Mouse (Mus musculus) spleen, postnatal 36 days (tissue): ENCODE data around the gene Def8.
"Not testable (repeated sequence)": the region's sequence is repeated elsewhere in the genome, so short reads cannot be mapped to it uniquely, and the experiment has no call there.

ENCODE experiments used
- DNase-seq, 2 experiments: peaks; one replicate each; pipeline ENCODE4 v3.0.0; 2022; ENCODE audit warnings: low spot score in 2 of 2, mixed read lengths in 1 of 2

Def8 gene

DNA sequence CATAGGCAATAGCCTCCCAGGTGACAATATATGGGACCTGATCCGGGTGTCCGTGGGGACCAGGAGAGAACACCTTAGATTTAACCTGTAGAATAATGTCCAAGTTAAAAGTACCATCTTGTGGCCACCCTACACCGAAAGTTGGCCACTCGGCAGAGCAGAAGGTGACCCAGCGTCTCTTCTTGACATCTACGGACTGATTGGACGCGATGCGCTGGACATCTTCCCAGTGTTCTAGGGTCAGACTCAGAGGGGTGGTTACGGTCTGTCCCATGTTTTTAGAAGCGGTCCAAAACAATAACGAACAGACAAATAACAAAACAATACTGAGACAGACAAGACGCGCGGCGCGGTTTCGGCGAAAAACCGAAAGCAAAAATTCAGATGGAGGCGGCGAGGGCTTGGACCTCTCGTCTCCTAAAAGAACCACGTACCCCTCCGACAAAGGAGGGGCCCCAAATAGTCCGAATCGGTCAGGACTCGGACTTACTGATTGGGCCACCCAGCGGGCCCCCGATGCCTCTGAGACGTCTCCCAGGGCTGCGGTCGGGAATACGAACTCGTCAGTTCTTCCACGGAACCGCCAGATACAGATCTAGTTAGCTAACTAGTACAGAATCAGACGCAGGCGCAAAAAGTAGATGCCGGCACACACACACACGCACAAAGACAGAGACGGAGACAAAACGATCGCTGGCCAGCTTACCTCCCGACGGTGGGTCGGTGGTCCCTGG is 10.1 kb downstream of the Def8 start:
- DNase-seq: not testable (repeated sequence)

DNA sequence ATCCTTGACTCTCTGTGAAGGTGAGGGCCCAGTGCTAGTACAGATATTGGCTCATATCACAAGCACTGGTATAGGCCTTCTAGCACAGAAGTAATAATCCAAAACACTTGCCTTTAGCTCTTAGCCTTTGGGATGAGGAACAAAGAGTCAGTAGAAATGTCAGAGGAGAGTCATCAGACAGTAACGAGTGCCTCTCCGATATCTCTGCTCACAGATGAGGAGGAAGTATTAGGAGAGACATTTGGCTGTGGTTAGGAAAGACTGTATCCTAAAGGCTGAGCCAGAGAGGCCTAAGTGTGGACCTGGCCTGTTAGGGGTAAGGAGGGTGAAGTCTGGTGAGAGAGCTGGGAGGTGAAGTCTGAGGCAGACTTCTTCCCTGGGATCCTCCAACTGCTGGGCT is 18.5 kb downstream of the Def8 start:
- no peak for DNase-seq

DNA sequence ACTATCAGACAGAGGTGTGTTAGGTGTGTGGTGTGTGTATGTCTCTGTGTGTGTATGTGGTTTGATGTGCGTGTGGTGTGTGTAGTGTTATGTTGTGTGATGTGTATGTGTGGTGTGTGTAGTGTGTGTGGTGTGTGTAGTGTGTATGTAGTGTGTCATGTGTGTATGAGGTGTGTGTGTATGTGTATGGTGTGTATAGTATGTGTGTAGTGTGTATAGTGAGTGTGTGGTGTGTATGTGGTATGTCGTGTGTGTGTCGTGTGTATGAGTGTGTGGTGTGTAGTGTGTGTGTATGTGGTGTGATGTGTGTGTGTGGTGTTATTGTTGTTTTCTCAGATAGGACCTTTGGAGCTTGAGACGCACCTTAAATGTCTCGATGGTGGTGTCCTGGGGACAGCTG is 19.0 kb downstream of the Def8 start:
- no peak for DNase-seq

DNA sequence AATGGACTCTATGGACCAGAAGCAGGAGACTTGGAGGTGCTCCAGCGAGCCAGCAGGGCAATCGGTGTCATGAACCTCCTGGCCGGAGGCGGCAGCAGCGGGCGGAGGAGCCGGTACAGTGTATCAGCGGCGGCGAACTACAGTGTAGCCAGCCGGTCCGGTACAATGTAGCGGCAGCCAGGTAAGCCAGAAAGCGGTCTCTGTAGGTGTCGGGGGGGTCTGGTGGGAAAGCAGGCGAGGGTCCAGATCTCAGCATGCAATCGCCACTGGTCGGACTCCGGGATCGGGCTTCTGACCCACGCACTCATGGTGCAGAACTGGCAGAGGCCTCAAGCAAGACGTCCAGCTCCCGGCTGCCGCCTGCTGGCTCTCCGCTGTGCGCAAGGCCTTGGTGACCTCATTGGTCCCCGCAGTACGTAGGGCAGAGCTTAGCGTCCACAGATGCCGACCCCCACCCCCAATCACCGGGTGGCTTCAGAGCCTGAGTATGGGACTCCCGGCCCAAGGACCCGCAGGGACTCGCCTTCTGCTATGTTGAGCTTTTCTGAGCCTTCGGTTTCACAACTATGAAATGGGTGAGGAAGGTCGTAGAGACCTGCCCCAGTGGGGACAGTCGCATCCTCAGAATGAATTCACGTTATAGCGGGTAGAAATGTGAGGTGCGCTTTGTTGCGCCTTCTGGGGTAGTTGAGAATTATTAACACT is 19.7 kb downstream of the Def8 start:
- peak; percentile 86 to 87 for DNase-seq

DNA sequence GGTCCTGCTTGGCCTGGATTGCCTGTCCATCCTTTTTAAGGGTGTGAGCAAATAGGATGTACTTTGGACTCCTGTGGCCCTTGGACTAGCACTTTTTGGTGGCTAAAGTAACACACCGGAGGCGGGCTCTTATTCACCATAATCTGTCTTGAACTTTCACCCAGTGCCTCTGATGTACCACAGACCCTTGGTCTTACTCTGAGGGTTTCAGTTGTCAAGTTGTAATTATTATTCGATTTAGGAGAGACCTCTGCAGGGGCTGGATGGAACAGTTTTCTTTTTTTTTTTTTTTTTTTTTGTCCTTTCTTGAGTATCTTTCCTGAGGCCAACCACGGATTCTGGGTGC is 20.2 kb downstream of the Def8 start:
- DNase-seq: no peak

DNA sequence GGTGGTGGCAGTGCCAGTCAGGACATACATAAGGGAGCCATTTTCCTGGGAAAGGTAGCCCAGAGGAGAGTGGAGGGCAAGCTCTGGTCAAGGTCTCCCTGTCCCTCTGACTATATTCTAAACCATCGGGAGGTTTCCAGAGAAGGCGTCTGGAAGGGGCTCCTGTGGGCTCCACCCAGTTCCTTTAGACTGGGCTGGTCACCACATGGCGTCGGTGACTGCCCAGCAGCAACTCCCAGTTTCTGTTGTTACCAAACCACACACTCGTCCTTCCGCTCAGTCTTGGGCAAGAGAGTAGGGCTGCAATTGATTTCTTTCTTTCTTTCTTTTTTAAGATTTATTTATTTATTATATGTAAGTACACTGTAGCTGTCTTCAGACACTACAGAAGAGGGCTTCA is 20.8 kb downstream of the Def8 start:
- no peak for DNase-seq

DNA sequence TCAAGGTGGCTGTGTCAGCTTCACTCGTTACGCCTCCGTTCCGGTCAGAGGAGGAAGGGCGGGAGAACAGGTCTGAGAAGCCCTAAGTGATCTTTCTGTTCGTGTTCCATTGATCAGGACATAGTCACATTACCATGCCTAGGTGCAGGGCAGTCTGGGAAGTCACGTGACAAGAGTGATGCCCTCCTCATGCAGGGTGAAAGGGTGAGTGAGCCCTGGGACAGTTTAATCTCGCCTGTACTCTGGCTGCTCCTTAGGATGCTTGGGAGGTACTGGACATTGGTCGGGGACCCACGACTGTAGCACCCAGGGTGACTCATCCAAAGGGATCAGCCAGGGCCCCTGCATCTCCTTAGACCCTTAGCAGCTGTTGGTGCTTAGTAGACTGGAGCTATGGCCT is 22.7 kb downstream of the Def8 start:
- DNase-seq: no peak

DNA sequence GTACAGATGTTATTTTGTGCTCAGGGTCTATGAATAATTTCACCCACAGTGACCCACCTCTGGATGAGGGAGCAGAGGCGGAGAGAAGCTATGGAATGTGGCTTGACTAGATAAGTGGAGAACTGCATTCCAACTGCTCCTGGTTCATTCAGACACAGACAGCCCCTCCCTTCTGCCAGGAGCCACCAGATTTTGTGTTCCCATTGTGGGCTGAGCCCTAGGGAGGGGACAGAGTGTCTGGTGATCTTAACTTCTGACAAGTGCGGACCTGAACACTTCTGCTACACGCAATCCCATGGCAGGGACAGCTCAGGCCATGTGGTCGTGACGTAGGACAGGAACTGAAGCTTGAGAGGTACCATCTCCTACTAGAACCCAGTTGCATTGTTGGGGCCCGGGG is 23.5 kb downstream of the Def8 start:
- DNase-seq: no peak

DNA sequence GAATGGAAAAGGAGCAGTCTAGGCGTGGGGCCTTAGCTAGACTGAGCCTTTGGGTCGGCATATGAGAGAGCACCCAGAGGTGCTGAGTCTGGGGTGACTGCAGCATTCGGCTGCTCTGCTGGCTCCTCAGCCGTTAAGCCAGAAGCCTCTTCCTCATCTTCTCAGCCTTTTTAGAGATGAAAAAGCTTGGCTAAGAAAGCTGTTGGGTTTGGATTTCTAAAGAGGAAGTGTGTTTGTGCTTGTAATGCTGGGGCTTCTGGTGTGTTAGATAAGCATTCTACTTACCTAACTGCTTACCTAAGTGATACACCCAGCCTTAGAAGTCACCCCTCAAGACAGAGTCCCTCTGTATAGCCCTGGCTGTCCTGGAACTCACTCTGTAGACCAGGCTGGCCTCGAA is 27.5 kb downstream of the Def8 start:
- DNase-seq: no peak

DNA sequence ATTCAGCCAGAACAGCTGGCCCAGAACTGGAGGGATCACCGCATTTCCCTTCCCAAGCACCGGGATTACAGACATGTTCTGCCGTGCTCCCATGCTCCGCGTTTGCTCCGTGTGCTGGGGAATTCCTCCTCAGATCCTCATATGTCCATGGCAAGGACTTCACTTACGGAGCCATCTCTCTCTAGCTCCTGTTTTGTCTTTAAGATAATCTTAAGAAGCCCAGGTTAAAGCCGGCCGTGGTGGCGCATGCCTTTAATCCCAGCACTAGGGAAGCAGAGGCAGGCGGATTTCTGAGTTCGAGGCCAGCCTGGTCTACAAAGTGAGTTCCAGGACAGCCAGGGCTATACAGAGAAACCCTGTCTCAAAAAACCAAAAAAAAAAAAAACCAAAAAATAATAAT is 28.4 kb downstream of the Def8 start:
- DNase-seq: not testable (repeated sequence)

DNA sequence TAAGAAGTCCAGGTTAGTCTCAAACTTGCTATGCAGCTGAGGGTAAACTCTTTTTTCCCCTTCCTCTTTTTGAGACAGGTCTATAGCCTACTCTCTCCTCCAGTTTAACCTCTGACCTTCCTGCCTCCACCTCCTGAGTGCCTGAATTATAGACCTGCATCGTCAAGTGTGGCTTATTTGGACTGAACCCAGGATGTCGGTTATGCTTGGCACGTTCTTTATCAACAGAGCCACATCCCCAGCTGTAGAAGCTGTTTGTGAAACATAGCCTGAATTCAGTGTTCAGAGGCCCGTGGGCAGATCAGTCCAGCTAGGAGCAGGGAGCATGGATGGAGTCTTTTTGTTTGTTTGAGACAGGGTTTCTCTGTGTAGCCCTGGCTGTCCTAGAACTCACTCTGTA is 28.8 kb downstream of the Def8 start:
- no peak for DNase-seq

DNA sequence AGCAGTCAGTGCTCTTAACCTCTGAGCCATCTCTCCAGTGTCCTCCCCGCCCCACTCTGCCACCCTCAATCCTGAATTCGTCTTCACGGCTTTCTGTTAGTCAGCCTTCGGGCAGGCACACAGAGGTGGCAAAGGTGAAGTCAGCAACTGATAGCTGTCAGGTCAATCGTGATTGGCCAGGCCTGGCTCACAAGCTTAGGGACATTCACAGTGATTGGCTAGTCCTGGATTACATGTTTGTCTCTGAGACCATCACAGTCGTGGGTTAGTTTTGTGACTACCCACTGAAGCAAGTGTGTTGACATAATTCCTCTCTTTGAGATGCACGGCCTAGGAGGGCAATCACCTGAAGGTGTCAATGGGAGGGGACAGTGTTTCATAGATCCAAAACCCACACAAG is 30.0 kb downstream of the Def8 start:
- DNase-seq: no peak

DNA sequence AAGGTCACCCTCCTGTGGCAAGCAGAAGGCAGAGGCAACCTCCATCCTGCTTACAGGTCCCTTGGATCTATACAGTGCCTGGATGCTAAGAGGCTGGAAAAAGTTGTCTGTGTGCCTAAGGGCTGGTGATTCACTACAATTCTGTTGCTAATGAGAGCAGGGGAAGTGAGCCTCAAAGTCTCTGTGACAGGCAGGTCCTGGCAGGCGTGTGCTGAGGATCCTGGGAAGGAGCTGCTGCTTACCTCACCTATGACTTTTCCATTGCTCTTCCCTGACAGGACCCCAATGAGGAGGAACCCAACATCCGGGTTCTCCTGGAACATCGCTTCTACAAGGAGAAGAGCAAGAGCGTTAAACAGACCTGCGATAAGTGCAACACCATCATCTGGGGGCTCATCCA is 30.6 kb downstream of the Def8 start:
- no peak for DNase-seq

DNA sequence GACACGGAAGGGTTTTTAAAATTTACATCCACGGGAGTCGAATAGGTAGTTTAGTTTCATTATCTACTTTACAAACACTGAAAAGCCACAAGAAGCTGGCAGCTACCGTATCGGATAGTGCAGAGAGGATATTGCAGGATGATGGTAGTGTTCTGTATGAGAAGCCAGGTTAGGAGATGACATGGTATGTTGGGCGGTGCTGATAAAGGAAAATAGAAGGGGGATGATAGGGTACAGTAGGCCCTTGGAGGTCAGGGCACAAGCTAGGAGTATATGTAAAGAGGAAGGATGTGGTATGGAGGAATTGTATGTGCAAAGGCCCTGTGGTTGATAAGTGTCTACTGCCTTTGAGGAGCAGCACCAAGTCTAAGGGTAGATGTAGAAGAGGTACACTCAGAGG is 31.2 kb downstream of the Def8 start:
- DNase-seq: no peak

DNA sequence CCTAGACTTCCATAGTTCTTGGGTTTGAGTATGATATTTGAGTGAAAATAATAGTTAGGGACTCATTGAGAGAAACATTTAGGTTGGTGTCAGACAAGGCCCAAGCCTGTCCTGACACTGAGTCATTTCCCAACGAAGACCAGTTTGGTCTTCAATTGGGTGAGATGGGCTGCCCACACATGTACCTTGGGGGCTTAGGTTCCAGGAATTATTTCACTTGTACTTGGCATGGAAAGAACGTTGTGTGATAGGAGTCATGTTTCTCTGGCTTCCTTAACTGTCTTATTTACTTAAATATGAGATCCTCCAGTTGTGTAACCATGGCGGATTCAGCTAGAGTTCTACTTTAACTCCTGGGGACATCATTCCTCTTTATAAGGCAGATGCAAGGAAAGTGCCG is 40.3 kb downstream of the Def8 start:
- DNase-seq: no peak

DNA sequence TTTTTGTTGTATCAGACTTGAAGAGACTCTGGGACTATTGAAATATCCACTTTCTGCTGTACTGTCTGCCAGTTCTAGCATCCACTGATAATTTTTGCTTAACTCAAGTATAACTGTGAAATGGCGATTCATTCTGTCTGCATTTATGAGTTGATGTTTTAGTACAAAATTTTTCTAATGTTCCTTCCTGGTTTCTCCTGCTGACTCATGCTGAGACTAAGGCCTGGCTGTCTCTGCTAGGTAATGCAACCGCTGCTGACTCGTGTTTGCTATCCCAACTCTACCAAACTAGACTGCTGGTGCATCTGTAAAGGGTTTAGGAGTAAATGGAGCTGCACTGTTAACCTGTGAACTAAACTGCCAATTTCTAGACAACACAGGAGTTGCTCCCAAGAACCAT is 44.1 kb downstream of the Def8 start:
- no peak for DNase-seq

DNA sequence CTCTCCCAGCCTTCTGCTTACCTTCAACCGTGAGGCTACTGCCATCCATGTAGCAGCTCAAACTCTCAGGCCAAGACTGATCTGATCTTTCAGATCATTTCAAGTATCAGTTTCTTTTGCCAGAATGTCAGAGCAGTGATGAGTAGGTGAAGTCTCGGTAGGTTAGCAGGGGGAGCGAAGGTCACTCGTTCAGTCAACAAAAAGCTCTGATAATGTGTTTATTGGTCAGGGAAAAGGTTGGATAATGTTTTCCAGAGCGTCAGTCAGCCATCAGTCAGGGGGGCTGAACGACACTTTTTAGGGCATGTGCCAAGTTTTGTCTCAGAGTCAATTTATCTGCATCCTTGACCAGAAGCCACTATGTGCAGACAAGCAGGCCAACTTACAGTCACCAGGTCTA is 49.7 kb downstream of the Def8 start:
- not testable (repeated sequence) for DNase-seq

DNA sequence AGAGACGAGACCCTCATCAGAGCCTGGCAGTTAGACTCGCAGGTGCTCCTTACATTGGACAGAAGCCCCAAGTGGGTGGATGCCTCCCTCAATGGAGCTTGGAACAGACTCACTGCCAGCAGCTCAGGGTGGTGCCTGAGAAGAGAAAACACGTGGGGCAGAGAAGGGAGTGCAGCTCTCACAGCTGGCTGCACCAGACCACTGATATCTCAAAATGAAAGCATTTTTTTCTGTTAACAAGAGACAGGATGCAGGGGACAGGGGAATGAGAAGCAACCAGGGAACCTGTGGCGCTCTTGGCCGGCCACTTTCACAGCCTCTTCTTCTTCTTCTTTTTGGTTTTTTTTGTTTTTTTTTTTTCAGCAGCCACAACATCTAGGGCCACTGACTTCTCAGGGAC is 51.2 kb downstream of the Def8 start:
- DNase-seq: not testable (repeated sequence)

DNA sequence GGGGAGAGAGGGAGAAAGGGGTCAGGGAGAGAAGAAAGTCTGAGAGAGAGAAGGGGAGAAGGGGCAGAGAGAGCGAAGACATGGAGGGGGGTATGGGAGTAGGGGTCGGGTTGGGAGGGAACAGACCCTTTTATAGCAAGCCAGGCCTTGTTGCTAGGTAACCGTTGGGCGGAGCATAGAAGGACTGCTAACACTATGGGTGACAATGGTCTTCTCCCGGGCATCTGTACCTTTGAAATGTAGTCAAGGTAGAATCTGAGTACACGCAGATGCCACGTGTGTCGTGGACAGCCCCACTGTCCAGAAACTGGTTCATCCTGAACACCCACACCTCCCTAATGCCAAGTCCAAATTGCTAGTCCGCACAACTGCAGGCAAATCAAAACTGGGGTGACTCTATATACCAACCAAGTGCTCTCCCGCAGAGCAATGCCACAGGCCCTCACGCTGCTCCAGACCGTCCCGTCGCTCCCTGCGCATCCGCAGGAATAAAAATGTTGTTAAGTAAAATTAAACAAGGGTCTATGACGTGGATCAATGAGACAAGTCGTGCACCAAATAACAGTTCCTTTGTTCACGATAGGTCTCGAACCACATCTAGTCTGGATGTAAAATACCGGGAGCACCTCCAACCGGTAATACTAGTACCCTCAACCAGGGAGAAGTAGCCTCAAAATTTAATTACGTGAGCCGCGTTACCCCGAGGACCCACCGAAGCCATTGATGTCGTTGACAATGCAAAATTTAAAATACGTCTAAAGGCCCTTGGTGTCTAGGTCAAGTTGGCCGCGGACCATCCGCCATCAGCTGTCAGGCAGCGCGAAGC is 53.8 kb downstream of the Def8 start:
- DNase-seq: peak in 1 of 2 experiments; percentile 7

DNA sequence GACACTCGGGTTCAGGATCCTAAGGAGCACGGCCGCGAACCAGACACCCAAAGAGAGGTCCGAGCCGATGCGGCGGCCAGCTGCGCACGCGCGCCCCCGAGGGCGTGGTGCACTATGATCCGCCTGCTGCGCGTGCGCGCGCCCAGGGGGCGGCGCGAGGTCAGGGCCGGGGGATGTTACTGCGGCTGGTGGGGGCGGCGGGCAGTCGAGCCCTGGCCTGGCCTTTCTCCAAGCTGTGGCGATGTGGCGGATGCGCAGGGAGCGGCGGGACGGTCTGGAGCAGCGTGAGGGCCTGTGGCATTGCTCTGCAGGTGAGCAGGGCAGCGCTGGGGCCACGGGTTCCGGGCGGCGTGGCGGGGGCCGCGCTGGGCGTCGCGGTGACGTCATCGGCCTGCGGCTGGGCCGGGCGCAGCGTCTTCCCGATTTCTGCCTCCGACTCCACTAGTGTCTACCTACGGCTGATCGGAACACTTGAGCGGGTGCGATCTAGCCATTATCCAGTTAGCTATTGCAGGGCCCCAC is 54.5 kb downstream of the Def8 start, which contains the start of gene Afg3l1:
TSS of gene Afg3l1 (plus strand) at position 167 of the 522 bp plus-strand sequence.
- DNase-seq: peak; percentile 90 to 94

DNA sequence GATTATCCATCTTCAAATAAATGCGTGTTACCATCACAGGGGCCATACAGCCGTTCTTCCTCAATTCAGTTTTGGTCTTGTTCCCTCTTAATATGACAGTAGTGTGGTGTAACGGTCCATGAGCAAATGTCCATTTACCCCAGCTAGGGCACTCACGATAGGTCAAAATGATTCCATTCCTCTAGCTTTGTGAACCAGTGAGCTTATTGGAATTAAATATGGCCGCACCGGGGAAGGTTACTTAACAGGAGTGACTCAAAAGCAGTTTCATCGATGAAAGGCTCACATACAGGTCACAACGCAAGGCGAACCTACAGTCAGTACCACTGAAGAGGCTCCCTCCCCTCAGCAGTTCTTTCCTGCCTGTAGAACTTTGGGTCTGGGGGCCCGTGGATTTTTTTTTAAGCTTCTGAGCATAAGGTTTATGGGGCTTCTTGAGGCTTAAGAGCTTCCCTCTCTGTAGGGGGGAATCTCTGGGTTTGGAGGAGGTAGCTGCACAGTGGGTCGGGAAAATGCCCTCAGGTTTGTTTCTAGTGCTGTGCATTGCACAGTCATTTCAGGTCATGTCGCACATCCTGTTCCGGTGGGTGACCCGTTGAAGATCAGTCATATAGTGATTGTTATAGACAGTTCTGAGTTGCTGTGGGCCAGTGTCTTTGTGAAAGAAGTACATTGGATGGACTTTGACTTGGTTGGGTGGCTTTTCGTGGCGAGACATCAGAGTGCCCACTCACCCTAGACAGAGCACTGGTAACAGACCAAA is 55.3 kb downstream of the Def8 start:
- DNase-seq: peak in 1 of 2 experiments; percentile 12

DNA sequence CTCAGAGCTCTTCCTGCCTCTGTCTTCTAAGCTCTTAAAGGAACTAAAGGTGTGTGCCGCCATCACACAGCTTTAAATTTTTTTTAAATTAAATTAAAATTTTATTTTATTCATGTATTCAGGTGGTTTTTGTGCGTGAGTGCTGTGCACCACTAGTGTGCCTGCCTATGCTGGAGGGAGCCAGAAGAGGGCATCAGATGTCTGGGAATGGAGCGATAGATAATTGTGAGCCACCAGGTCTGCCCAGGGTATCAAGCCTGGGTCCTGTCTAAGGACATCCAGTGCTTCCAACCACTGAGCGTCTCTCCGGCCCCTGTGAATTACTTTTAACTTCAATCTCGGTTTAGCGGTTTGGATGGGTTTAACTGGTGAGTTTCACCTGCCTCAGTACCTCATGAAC is 59.3 kb downstream of the Def8 start:
- DNase-seq: no peak
